Mouse (Mus musculus) liver, postnatal 0 days (tissue): ENCODE measurements around the gene Wnt5b. TPM values are rescaled to one million over a fixed set of nuclear protein-coding genes. Genes with fewer than 3 reads are reported as not detected.

Source experiments
- ATAC-seq: fragments of 200-750 bp; cut with Nextera tagmentation; 2 replicates; pipeline ENCODE4 v1.8.0; 2017; ENCODE audit warnings: mild to moderate bottlenecking, moderate library complexity
- DNase-seq: peaks from one replicate; pipeline ENCODE4 v3.0.0-alpha.2; 2016
- H3K27ac ChIP-seq: fragments of 300-500 bp; sonication (generic); 2 replicates; pipeline ENCODE4 v1.5.1; 2014; ENCODE audit warnings: antibody characterized with exemption, moderate library complexity, mild to moderate bottlenecking, low read depth
- H3K27me3 ChIP-seq: fragments of 300-500 bp; sonication (generic); 2 replicates; pipeline ENCODE4 v1.6.1; 2014; ENCODE audit warnings: low read length, control low read depth, mixed read lengths; ENCODE audit not compliant: insufficient read depth
- H3K36me3 ChIP-seq: fragments of 300-500 bp; sonication (generic); replicated peaks from 2 replicates; pipeline ENCODE4 v1.6.1; 2014; ENCODE audit warnings: mild to moderate bottlenecking, control low read depth, low read length, moderate library complexity, mixed read lengths; ENCODE audit not compliant: insufficient read depth
- H3K4me1 ChIP-seq: fragments of 300-500 bp; sonication (generic); 2 replicates; pipeline ENCODE4 v1.6.1; 2014; ENCODE audit warnings: antibody characterized with exemption, mild to moderate bottlenecking, control low read depth; ENCODE audit not compliant: insufficient read depth
- H3K4me2 ChIP-seq: fragments of 300-500 bp; sonication (generic); 2 replicates; pipeline ENCODE4 v1.6.1; 2014; ENCODE audit warnings: low read depth, mild to moderate bottlenecking, low read length, moderate library complexity, mixed read lengths
- H3K4me3 ChIP-seq: fragments of 300-500 bp; sonication (generic); 2 replicates; pipeline ENCODE4 v1.5.1; 2014; ENCODE audit warnings: low read depth, low read length
- H3K9ac ChIP-seq: fragments of 300-500 bp; sonication (generic); replicated peaks from 2 replicates; pipeline ENCODE4 v1.6.1; 2014; ENCODE audit warnings: mild to moderate bottlenecking, moderate library complexity
- H3K9me3 ChIP-seq: fragments of 300-500 bp; sonication (generic); 2 replicates; pipeline ENCODE4 v1.6.1; 2016; ENCODE audit warnings: mild to moderate bottlenecking, control low read depth, low read length, mixed read lengths
- CTCF ChIP-seq: sonication (generic); IDR thresholded peaks from 2 replicates; pipeline ENCODE4 v1.5.1; 2016; ENCODE audit warnings: antibody characterized with exemption, low read depth
- EP300 ChIP-seq: IDR thresholded peaks from 2 replicates; pipeline ENCODE4 v1.6.1; 2016; ENCODE audit warnings: antibody characterized with exemption, low read depth, mild to moderate bottlenecking
- WGBS: fragments of 180-500 bp; shearing (Covaris S2); extraction: QIAGEN DNeasy Blood & Tissue Kit; methylation state at CpG from one replicate; pipeline ENCODE4 v1.1.7; 2014; ENCODE audit not compliant: insufficient replicate concordance; 5-methylcytosine and 5-hydroxymethylcytosine counted together
- polyA plus RNA-seq: library from polyadenylated mRNA; unstranded; fragments of >200 nt; fragmentation: Nextera tagmentation; extraction: Ambion mirVana; gene quantifications from 2 replicates; pipeline ENCODE4 v1.2.1, GENCODE M21; 2015

The Wnt5b gene
- polyA plus RNA-seq, 1 experiment from 2014 or later, result 0.31 TPM

DNA sequence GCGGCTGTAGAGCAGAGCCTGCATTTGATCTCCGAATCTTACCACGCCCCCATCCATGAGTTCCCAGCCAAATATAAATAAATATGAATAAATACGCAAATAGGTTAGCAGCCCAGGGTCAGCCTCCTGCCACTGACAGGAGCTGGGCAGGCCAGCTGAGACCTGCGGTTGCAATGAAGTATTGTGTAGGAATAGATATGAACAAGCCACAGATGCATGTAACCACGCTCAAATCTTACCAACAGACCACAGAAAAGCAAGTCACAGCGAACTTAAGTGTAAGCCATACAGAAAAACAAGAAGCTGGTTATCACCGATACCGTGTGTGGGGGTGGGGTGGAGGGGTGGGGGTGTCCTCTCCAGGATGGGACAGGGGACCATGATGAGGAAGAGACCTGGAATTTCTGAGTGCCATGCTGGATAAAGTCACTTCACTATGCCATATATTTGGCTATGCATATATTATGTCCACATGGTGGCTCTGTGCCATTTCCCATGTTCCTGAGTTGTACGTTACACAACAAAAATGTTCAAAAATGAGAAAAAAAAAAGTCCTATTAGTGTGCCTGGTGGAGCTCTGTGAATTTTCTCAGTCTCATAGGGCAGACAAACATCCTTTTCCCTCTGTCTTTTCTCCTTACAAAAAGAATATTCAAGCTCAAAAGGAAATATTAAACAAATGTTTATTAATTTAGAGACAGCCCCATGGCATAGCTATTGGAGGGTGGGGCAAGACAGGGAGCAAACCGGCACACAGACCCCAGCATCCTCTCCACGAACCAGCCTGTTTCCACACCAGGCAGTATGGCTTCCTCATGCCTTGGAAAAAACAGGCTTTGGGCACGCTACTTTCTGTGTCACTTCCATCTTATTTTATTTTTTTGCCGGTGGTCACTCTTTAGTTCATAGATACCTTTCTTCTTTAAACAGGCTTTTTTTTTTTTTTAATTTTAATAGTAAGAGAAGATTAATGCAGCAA, 92.9 kb downstream of the Wnt5b start:
- Histone ChIP-seq H3K4me2 (peak overlapping the region; percentile 48), H3K27me3 (peaks cover 19% of the 10 kb centered on the region), H3K9me3 (no peaks in the 10 kb centered on the region), H3K4me1 (peaks cover 7% of the 10 kb centered on the region; the same call in 1 of the 2 replicates), H3K36me3 (no peaks in the 10 kb centered on the region), H3K27ac (no peak overlapping the region), H3K4me3 (no peak overlapping the region), H3K9ac (no peak overlapping the region)
- 17% methylated on average over 14 of the region's 14 CpGs for WGBS
- DNase-seq, result no peak
- ATAC-seq, result no peak
- no peak for TF ChIP-seq EP300
- TF ChIP-seq CTCF, result no peak

DNA sequence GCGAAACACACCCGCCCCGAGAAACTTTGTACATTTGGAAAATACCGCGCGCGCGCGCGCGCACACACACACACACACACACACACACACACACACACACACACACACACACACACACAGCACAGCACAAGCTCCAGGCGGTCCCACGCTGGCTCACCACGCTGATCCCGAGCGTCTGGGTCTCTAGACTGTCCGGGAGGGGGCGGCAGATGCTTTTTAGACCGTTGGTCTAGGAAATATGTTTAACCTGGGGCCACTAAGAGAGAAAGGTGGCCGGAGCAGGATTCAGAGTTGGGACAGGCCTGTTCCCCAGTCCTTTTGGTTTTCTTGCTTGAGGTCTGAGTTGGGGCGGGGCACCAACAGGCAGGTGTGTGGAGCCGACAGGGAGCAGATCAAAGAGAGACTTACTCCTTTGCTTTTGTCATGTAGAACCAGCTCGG, 95.1 kb downstream of the Wnt5b start:
- DNase-seq (peak; percentile 71), ATAC-seq (peak; percentile 72)
- WGBS, result 4% methylated on average over 23 of the region's 23 CpGs

DNA sequence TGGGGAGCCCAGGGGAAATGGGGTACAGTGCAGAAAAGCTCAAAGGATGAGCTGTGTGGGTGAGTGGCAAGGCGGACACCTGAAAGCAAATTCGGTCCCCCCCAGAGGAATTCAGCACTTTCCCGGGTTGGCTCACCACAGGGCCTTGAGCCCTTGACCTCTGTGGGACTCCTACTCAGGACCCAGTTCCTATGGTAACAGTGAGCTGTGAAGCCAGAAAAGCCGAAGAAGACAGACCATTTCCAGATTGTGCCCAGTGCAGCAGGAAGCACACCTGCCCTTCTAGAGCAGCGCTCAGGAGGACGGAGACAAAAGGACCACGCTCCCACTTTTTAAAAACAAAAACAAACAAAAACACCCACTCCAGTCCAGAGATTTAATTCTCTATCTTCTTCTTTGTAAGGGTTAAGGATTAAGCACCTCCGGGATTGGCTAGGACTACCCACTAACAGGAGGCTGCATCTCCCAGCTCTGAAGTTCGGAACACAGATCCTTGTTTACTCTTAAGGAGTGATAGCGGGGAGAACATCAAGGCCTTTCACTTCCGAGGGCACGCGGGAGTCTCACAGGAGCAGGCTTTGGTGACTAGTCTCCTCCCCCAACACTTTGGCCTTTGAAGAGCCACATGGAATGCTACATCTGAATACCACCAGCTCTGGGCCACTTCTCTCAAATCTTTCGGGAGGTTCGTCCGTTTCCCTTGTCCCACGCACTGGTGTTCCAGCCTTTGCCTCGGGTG, 95.7 kb downstream of the Wnt5b start:
- Histone ChIP-seq H3K4me3 (peak overlapping the region; percentile 36), H3K27ac (no peak overlapping the region), H3K4me2 (peak overlapping the region; percentile 75), H3K27me3 (peaks cover 19% of the 10 kb centered on the region), H3K9me3 (no peaks in the 10 kb centered on the region), H3K9ac (peak overlapping the region; percentile 16; the same call in 1 of the 2 replicates), H3K36me3 (no peaks in the 10 kb centered on the region), H3K4me1 (0 out of 2 replicates have a peak, but pooled peaks cover 7% of the 10 kb centered on the region)
- ATAC-seq, result peak; percentile 40; the same call in 1 of the 2 replicates
- WGBS, result 14% methylated on average over 18 of the region's 18 CpGs
- TF ChIP-seq EP300 (no peak), CTCF (no peak)
- DNase-seq, result no peak

More for the DNA sequence above, 95.1 kb downstream of the Wnt5b start:
- no peak overlapping the region for H3K27ac ChIP-seq
- peak overlapping the region; percentile 75 for H3K4me2 ChIP-seq
- TF ChIP-seq EP300 (no peak), CTCF (peak; percentile 67)
- peak overlapping the region; percentile 36 for H3K4me3 ChIP-seq
- H3K4me1 ChIP-seq, result 0 out of 2 replicates have a peak, but pooled peaks cover 7% of the 10 kb centered on the region
- peak overlapping the region; percentile 16; the same call in 1 of the 2 replicates for H3K9ac ChIP-seq
- H3K9me3 ChIP-seq, result no peaks in the 10 kb centered on the region
- H3K36me3 ChIP-seq, result no peaks in the 10 kb centered on the region
- peaks cover 19% of the 10 kb centered on the region for H3K27me3 ChIP-seq

DNA sequence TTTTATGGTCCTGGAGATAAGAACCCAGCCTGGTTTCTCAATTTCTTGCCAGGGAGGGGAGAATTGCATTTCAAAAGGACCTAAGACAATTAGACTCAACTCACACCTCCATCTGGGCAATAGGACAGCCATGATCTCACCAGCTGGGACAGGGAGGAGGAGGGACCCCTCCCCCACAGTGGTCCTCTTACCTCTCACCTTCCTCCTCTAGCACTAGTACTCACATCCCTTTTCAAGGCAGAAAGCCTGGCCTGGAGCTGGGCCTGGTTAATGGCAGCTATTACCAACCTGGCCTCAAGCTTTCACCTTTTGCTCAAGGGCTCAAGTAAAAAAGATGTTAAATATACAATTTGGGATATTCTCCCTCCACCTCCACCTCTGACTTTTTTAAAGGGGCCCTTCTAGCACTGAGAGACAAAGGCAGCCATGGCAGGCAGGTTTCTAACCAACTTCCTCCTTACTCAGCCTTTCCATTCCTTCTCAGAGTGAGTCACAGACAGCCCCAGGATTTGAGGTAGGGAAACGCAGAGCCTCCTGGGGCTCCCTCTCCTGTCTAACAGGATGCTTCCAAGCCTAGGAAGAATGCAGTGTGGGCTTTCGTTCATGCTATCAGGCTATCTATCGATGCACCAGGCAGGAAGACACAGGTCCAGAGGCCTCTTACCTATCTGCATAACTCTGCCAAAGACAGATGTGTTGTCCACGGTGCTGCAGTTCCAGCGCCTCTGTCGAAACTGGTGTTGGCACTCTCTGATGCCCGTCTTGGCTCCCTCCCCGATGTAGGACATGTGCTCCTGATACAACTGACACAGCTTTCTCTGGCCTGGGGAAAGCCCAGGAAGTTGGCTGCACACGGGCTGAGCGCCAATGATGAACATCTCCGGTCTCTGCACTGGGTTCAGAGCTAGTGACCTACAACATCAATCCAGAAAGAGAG, 98.2 kb downstream of the Wnt5b start:
- Histone ChIP-seq H3K9me3 (no peaks in the 10 kb centered on the region), H3K36me3 (no peaks in the 10 kb centered on the region), H3K27ac (no peak overlapping the region), H3K4me1 (0 out of 2 replicates have a peak, but pooled peaks cover 3% of the 10 kb centered on the region), H3K27me3 (peaks cover 10% of the 10 kb centered on the region; the same call in 1 of the 2 replicates), H3K4me2 (no peak overlapping the region), H3K4me3 (no peak overlapping the region), H3K9ac (no peak overlapping the region)
- DNase-seq (no peak), ATAC-seq (no peak)
- TF ChIP-seq CTCF, result no peak
- 59% methylated on average over 11 of the region's 11 CpGs for WGBS

DNA sequence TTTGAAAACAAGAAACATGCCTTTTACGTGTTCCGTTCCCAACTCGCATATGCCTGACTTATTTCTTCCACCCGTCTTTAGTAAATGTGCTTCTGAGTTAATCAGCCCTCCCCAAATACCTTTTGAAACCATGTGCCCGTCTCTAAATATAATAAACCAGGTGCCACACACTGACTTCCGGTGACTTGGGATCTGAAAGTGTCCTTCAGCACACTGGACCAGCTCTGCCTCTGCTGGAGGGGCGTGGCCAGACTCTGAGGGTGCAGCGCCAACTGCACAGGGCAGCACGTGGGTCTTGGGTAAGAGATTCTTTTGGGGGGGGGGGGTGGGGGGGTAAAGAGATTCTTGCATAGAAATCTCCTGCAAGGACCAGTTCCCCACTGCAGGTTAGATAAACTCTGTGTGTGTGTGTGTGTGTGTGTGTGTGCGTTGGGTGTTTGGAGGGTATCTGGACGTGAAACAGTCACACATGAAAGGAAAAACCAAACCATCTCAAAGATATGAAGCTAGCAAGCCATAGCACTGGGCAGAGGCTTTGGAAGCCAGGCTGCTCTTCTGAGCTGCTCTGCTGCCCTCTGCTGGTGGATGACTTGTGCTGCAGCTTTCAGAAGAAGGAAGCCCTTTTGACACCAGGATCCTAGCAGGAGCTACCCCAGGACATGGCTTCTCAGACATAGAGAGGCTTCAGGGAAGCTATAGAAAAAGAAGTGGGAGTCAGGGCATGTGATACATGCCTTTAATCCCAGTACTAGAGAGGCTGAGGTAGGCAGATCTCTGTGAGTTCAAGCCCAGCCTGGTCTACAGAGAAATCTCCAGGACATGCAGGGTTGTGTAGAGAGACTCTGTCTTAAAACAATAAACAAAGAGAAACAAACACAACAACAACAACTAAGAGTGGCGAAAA, 100.2 kb downstream of the Wnt5b start:
- Histone ChIP-seq H3K27ac (no peak overlapping the region), H3K27me3 (0 out of 2 replicates have a peak, but pooled peaks cover 3% of the 10 kb centered on the region), H3K4me3 (no peak overlapping the region), H3K9ac (no peak overlapping the region), H3K9me3 (no peaks in the 10 kb centered on the region), H3K4me2 (peak overlapping the region; percentile 22; the same call in 1 of the 2 replicates), H3K36me3 (no peaks in the 10 kb centered on the region), H3K4me1 (0 out of 2 replicates have a peak, but pooled peaks cover 3% of the 10 kb centered on the region)
- DNase-seq (peak; percentile 87), ATAC-seq (peak; percentile 73)
- TF ChIP-seq CTCF (peak; percentile 96), EP300 (no peak)
- WGBS, result 28% methylated on average over 12 of the region's 12 CpGs
